Mouse (Mus musculus): Measurements from ENCODE around the gene Lrig1.

Gene Lrig1

DNA sequence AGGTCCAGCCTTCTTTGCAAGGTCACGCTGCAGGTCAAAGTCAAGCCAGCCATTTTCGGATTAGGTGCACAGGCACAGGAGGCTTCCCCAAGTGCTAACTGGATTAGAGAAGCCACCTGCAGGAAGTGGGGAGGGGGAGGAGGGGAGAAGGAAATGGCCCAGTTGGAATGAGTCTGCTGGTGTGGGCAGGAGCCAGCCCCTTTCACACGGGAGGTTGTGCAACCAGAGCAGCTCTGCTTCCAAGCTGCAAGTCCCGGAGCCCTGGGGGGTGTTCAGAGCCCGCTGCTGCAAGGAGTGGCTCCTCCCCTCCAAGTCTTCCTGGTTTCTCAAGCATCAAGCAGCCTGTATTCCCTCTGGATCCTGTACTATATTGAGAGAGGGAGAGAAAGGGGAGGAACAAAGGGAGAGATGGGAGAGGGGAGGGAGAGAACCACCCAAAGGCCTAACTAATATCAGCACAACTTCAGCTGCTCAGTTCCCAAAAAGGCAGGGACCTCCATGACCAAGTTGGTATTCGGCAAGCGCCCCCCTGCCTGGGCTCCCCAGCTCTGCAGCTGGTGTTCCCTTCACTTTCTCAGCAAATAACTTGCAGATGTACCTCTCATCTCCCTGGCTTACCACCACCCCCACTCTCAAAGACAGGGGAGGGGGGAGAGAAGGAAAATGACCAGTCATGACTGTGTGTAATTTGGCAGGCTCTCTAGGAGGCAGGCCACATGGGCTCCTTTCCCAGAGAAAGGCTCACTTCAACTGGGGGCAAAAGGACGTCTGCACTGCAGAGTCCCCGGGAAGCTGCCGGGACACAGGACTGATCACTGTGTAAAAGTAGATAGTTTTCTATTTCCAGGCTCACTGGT, 52.2 kb downstream of the Lrig1 start:
- DNase-seq (ENCODE audit: low spot score), result no peak

- DNase-seq (ENCODE audit: low spot score), result no peak
These were observed 53.1 kb downstream of the Lrig1 start for GRCm38 (mm10) chr6:94646902-94647301.

GRCm38 (mm10) chr6:94646274-94646863, 53.6 kb downstream of the Lrig1 start:
- DNase-seq (ENCODE audit: low spot score), result no peak

GRCm38 (mm10) chr6:94645723-94646122, 54.2 kb downstream of the Lrig1 start:
- no peak for DNase-seq (ENCODE audit: low spot score)

DNA sequence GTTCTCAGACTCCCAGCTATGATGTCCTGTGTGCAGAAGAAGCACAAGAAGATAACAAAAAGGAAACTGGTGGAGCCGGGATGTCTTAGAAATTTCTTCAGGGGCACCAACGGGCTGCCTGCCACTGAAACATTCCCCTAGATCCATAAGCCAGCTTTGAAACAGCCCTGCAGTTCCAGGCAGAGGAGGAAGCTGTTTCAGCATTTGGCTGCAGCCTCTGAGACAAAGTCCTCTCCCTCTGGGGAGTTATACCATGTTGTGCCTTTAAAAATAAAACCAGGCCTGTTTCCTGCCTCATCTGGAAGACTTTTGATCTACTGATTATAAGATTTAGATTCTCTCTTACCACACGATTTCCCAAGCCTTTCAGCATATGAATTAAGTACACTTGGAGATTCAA, 55.3 kb downstream of the Lrig1 start:
- no peak for DNase-seq (ENCODE audit: low spot score)

- DNase-seq (ENCODE audit: low spot score), result no peak
These were observed 56.0 kb downstream of the Lrig1 start for GRCm38 (mm10) chr6:94643989-94644388.

DNA sequence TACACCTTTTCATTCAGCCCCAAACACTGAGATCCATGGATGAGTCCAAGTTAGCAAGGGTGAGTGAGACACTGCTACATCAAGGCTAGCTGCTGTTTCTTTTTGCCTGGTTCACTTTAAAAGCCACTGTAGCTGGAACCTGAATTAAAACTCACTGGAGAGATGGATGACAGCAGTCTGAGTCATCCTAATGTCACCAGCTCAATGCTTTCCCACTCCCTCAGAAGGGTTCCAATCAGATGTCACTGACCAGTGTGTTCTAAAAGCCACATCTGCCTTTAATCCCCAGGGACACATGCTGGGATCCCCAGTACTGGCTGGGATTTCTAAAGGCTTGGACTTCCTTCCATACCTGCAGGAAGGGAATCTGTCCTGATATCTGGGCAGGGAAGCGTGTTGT, 57.9 kb downstream of the Lrig1 start:
- no peak for DNase-seq (ENCODE audit: low spot score)

DNA sequence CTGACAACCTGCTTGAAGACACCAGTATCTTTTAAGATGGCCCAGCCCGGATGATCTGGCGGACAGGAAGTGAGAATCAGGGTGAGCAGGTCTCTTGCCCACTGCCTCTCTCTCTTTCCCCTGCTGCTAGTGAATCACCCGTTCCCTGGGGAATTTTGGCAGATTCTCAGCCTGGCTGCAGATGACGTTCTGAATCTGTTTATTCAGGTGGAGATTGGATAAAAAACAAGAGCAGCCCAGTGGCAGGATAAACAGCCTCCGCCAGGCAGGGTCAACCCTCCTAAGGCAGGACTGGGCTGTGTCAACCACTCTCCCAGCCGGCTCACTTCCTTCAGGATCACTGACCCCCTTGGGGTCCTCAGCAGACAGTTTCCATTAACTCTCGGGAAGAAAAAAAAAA, 59.7 kb downstream of the Lrig1 start:
- DNase-seq (ENCODE audit: low spot score), result no peak

DNA sequence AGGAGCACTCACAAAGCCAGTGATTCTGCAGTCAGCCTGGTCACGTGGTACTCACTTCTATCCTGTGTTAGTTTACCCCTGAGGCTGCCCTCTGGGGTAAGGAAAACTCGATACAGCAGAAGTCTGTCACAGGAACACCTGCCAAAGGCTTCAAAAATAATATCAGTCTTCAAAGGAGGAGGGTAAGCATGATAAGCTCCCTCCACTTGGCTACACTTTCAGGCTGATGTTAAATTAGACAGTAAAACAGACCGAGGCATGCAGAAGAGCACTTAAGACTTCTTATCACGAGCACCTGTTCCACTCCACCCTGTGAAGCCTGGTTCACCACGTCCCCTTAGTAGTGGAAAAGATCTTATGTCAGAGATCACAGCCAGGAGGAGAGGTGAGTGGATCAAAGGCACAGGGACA, 62.9 kb downstream of the Lrig1 start:
- DNase-seq (ENCODE audit: low spot score), result no peak

GRCm38 (mm10) chr6:94635343-94635742, 64.6 kb downstream of the Lrig1 start:
- DNase-seq (ENCODE audit: low spot score), result no peak

- no peak for DNase-seq (ENCODE audit: low spot score)
These were observed 65.2 kb downstream of the Lrig1 start for GRCm38 (mm10) chr6:94634710-94635109.

- no peak for DNase-seq (ENCODE audit: low spot score)
These were observed 65.7 kb downstream of the Lrig1 start for GRCm38 (mm10) chr6:94634274-94634673.

GRCm38 (mm10) chr6:94631779-94632082, 68.2 kb downstream of the Lrig1 start:
- DNase-seq (ENCODE audit: low spot score), result no peak

DNA sequence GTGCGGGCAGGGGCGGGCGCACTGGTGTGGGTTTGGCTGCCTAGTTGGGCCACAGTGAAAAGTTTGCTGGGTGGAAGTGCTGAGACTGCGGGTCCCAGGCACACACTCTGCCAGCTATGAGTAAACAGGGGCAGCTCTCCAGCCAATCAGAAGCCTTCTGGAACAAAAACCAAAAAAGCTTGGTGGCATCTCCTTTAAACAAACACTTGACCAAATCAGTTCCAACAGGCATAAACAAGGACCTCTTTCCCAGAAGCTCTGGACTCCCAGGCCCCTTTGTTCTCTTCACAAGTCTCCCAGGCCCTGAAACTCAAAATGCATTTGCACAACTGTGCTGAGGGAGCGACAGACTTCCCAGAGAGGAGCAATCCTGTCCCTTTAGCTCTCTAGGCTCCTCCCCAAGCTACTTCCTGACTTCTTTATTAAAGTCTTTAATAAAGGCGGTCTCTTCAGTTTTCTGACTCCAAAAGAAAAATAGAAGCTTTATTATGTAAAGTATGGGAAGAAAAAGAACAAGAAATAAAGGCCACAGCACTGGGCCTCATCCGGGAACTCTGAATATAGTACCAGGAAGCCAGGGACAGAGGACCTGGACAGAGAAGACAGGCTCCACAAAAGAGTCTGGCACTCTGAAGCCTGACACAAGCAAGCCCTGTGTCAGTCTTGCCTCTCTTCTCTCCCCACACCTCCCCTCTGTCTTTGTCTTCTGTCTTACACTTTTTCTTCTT, 68.7 kb downstream of the Lrig1 start:
- DNase-seq (ENCODE audit: low spot score), result no peak

DNA sequence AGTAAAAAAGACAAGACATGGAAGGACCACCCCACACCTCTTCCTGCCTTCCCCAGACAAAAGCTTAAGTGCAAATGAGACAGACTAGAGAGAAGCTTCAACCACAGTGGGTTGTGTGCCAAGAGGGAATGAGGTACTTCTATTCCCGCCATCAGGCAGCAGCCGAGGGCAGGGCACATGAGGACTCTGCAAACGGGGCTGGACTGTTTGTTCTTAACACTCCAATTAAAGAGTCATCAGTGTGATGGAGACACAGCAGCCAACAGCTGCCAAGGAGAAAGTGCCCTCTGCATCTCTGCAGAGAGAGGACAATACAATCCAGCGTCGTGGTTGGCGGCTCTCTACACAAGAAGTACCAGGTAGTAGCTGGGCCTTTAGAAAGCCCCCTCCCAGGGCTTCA, 71.2 kb downstream of the Lrig1 start:
- no peak for DNase-seq (ENCODE audit: low spot score)

- no peak for DNase-seq (ENCODE audit: low spot score)
These were observed 72.0 kb downstream of the Lrig1 start for GRCm38 (mm10) chr6:94627714-94628595.

DNA sequence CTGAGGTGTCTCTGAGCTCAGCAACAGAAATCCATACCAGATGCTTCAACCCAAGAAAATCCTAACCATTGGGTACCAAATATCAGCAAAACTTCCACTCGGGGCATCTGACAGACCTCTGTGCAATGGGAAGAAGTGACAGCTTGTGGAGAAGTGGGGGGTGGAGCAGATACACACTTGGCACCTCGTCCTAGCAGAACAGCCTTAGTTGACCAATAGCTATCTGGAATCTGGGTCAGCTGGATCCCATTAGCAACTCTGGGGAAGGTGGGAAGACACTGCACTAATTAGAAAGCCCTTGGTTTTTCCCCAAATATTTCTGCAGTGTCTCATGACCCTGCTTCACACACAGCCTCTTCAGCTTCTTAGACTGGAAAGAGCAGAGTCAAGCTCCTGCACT, 73.2 kb downstream of the Lrig1 start:
- DNase-seq (ENCODE audit: low spot score), result no peak

DNA sequence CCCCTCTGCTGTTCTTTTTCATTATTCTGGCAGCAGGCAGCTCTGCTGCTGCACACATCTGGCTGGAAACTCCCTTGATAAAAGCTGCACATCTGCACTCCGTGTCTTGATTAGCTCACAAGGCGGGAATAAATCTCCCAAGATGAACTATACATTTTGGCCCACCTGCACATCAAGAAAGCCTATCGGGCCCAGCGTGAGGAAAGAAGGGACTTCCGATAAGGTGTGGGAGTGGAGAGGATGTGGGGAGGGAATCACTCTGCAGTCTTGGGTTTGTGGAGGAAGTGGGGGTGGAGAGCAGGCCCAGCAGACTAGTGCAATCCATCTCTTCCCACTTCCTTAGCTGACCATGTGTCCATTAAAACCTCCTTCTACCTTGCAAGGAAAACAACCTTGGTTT, 74.1 kb downstream of the Lrig1 start:
- no peak for DNase-seq (ENCODE audit: low spot score)

- DNase-seq (ENCODE audit: low spot score), result no peak
These were observed 75.4 kb downstream of the Lrig1 start for GRCm38 (mm10) chr6:94624543-94624942.

DNA sequence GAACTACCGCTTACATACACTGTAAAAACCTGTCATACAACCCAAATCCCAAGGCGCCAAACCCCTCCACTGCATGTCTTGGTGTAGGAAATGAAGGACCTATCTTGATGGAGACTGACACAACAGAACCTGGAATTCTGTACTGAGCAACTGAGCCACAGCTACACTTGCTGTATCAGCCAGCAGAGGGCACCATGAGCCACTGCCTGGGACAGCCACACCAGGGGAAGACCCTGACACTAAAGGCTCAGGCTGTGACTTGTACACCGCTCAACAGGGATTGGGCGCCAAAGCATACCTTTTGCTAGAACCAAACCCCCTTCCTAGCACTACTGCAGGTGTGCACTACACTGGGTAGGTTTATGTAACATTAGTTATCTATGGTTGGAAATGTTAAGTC, 77.0 kb downstream of the Lrig1 start:
- DNase-seq (ENCODE audit: low spot score), result no peak

GRCm38 (mm10) chr6:94620801-94621301, 79.1 kb downstream of the Lrig1 start:
- no peak for DNase-seq (ENCODE audit: low spot score)

- DNase-seq (ENCODE audit: low spot score), result no peak
These were observed 79.7 kb downstream of the Lrig1 start for GRCm38 (mm10) chr6:94620287-94620686.
